19 mouse cellular contexts compared by ENCODE assay signal in the genomic region with DNA sequence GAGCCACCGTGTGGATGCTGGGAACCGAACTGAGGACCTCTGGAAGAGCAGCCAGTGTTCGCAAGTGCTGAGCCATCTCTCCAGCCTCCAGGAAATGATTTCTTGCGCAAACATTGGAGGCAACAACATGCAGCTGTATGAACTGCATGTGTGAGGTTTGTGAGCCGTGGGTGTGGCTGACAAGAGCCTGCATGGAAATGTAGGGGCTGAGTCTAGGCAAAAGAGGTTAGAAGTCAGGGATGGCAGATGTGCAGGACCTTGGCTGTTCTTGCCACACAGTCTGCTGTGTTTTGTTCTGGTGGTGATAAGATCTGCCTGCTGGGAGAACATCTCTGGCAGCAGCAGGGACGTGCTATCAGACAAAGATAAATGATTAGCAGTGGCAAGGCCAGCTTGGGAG. TPM values are rescaled to one million over a fixed set of nuclear protein-coding genes. Genes with fewer than 3 reads are reported as not detected.
DNase-seq lines count a peak whose midpoint lies in the region; ATAC-seq and TF ChIP-seq lines count a peak whose summit lies in the region.
"Had no signal": no experiment of that assay in that cellular context is flagged by ENCODE, and none has a peak within 500 bp of the region (broad histone marks: within the 10 kb centered on the region; RNA-seq: fewer than 3 reads in every experiment).

No protein-coding gene starts in this region.

- no peaks in the 10 kb centered on the region for H3K27me3 ChIP-seq in lung, postnatal 0 days (replicated peaks; ENCODE audit: insufficient read depth, low read length)
- H3K27me3 ChIP-seq in forebrain, embryonic 14.5 days (replicated peaks; ENCODE audit: control insufficient read depth, insufficient read depth, low read length) = no peaks in the 10 kb centered on the region
- H3K27me3 ChIP-seq: embryonic facial prominence, embryonic 12.5 days; heart, embryonic 15.5 days; midbrain, embryonic 15.5 days had no signal

- no peak overlapping the region for H3K4me3 ChIP-seq in lung, postnatal 0 days (ENCODE audit: low read depth, low read length)
- H3K4me3 ChIP-seq in forebrain, embryonic 14.5 days (ENCODE audit: low read depth, low read length) = no peak overlapping the region
- H3K4me3 ChIP-seq: embryonic facial prominence, embryonic 12.5 days; heart, adult 2 months; heart, embryonic 15.5 days; hindbrain, embryonic 10.5 days; midbrain, embryonic 15.5 days had no signal

- TF ChIP-seq CTCF in lung, postnatal 0 days (IDR thresholded peaks at IDR 0.05) = no peak

- intact Hi-C loops in heart, postnatal 14 days (cut with DNase I) = no loop called here

- WGBS in lung, postnatal 0 days = 45% methylated on average over 6 of the region's 6 CpGs
- WGBS in forebrain, embryonic 14.5 days = 84% methylated on average over 6 of the region's 6 CpGs

- H3K9ac ChIP-seq in lung, postnatal 0 days (replicated peaks; ENCODE audit: low read depth) = no peak overlapping the region
- no peak overlapping the region for H3K9ac ChIP-seq in forebrain, embryonic 14.5 days (ENCODE audit: low read length)
- H3K9ac ChIP-seq: embryonic facial prominence, embryonic 12.5 days; forebrain, postnatal 0 days; heart, embryonic 15.5 days; midbrain, embryonic 15.5 days had no signal

- H3K4me2 ChIP-seq in lung, postnatal 0 days (replicated peaks; ENCODE audit: low read depth, low read length) = no peak overlapping the region
- H3K4me2 ChIP-seq in forebrain, embryonic 14.5 days (ENCODE audit: low read length) = no peak overlapping the region
- H3K4me2 ChIP-seq: embryonic facial prominence, embryonic 12.5 days; heart, embryonic 15.5 days; midbrain, embryonic 15.5 days had no signal

- H3K27ac ChIP-seq in lung, postnatal 0 days (ENCODE audit: low read length) = no peak overlapping the region
- no peak overlapping the region for H3K27ac ChIP-seq in forebrain, embryonic 14.5 days (ENCODE audit: low read depth, low read length)
- H3K27ac ChIP-seq: embryonic facial prominence, embryonic 12.5 days; heart, adult 2 months; heart, embryonic 15.5 days; hindbrain, embryonic 10.5 days; macrophage; midbrain, embryonic 15.5 days had no signal

- peak; percentile 66 for ATAC-seq in lung, postnatal 0 days
- no peak for ATAC-seq in forebrain, embryonic 14.5 days
- ATAC-seq: forebrain, postnatal 0 days; midbrain, embryonic 15.5 days had no signal

- no peaks in the 10 kb centered on the region for H3K36me3 ChIP-seq in lung, postnatal 0 days (ENCODE audit: insufficient read depth, low read length)
- H3K36me3 ChIP-seq in forebrain, embryonic 14.5 days (ENCODE audit: control insufficient read depth, insufficient read depth, low read length) = no peaks in the 10 kb centered on the region
- H3K36me3 ChIP-seq: embryonic facial prominence, embryonic 12.5 days; G1E; heart, embryonic 15.5 days; hindbrain, embryonic 10.5 days; midbrain, embryonic 15.5 days had no signal

- H3K9me3 ChIP-seq in lung, postnatal 0 days (ENCODE audit: low read length) = no peaks in the 10 kb centered on the region
- H3K9me3 ChIP-seq in forebrain, embryonic 14.5 days (replicated peaks; ENCODE audit: control insufficient read depth, low read length) = no peaks in the 10 kb centered on the region
- H3K9me3 ChIP-seq: embryonic facial prominence, embryonic 12.5 days; G1E; heart, embryonic 15.5 days; hindbrain, embryonic 10.5 days; midbrain, embryonic 15.5 days had no signal

- H3K4me1 ChIP-seq in lung, postnatal 0 days (ENCODE audit: insufficient read depth, low read depth, low read length) = no peaks in the 10 kb centered on the region; the same call in 1 of the 2 replicates
- 0 out of 2 replicates have a peak, but pooled peaks cover 3% of the 10 kb centered on the region for H3K4me1 ChIP-seq in forebrain, embryonic 14.5 days (ENCODE audit: control insufficient read depth, insufficient read depth, low read length)
- H3K4me1 ChIP-seq: embryonic facial prominence, embryonic 12.5 days; heart, embryonic 15.5 days had no signal

- peak; percentile 92 for DNase-seq in heart, adult 11 months
- DNase-seq in heart, postnatal 14 days = no peak
- peak; percentile 74 for DNase-seq in ovary, adult 18-20 months (ENCODE audit: low spot score)
- no peak for DNase-seq in ovary, postnatal 36 days (ENCODE audit: low spot score)
- DNase-seq in lung, postnatal 0 days (ENCODE audit: low spot score) = peak; percentile 56
- DNase-seq in forebrain, embryonic 14.5 days (ENCODE audit: low spot score) = no peak
- no peak for DNase-seq in c-Kit-positive CD71-positive TER-119-positive erythroid progenitor cells, embryonic 14.5 days (ENCODE audit: low spot score)
- no peak for DNase-seq in urinary bladder, postnatal 4 days (ENCODE audit: low spot score in 2 of 2)
- DNase-seq: cerebellum, adult 11 months; cerebellum, postnatal 36 days; forebrain, postnatal 0 days; heart, adult 2 months; liver had no signal

- peak; percentile 38; the same call in 1 of the 2 replicates for TF ChIP-seq EP300 in lung, postnatal 0 days (IDR thresholded peaks at IDR 0.05)

RNA-seq across cellular contexts. Expression of a gene that starts 49.7 kb away (rescaled TPM):
- total RNA-seq in heart, postnatal 14 days (2021) = 10 to 100 TPM; 15.9 to 20.2 TPM
- 25.0 and 29.4 TPM in 2 replicates for polyA plus RNA-seq in lung, postnatal 0 days (2015; fragmentation: Nextera tagmentation; extraction: Ambion mirVana)
- polyA plus RNA-seq in forebrain, embryonic 14.5 days (2014; fragmentation: Nextera tagmentation; extraction: Ambion mirVana) = 4.3 and 5.2 TPM in 2 replicates
- polyA plus RNA-seq: G1E had no signal

Comparison
In these comparisons a context has a peak if more than half of its experiments do, and no peak if none do; other contexts are left out.
1. DNase-seq: peak in heart, adult 11 months (single experiment), ovary, adult 18-20 months (single experiment) and lung, postnatal 0 days (single experiment); none in heart, postnatal 14 days (0 of 2), ovary, postnatal 36 days (single experiment), forebrain, embryonic 14.5 days (single experiment), c-Kit-positive CD71-positive TER-119-positive erythroid progenitor cells, embryonic 14.5 days (single experiment) and urinary bladder, postnatal 4 days (0 of 2).